Mouse (Mus musculus) spleen, postnatal 10 days (tissue): ENCODE data around the gene Rtn4ip1.

Experiments used
- DNase-seq, 2 experiments: peaks; one replicate each; pipeline ENCODE4 v3.0.0; 2021 to 2022; ENCODE audit warnings: low spot score in 2 of 2

Rtn4ip1 gene

GRCm38 (mm10) chr10:44002004-44002940 is 100.7 kb downstream of the Rtn4ip1 start:
- DNase-seq, result no peak

GRCm38 (mm10) chr10:44002995-44003524 is 101.5 kb downstream of the Rtn4ip1 start:
- no peak for DNase-seq

GRCm38 (mm10) chr10:44003551-44004151 is 102.0 kb downstream of the Rtn4ip1 start:
- peak; percentile 70 to 74 for DNase-seq

- DNase-seq, result peak; percentile 29 to 36
Measured at GRCm38 (mm10) chr10:44004221-44004751, 102.7 kb downstream of the Rtn4ip1 start.

GRCm38 (mm10) chr10:44005677-44006641 is 104.4 kb downstream of the Rtn4ip1 start:
- DNase-seq, result peak; percentile 15 to 43
